Comparison of ENCODE assay signal across 8 mouse cellular contexts in genomic region chr2:25581294-25581864, GRCm38 (mm10). TPM values are rescaled to one million over a fixed set of nuclear protein-coding genes. Genes with fewer than 3 reads are reported as not detected.
DNase-seq lines count a peak whose midpoint lies in the region; ATAC-seq and TF ChIP-seq lines count a peak whose summit lies in the region.

Ajm1 (minus strand) TSS chr2:25581757.

- peak within 1 kb of the TSS; percentile 35 for H3K4me3 ChIP-seq in embryonic facial prominence, embryonic 14.5 days (ENCODE audit: low read depth, low read length)
- peak within 1 kb of the TSS; percentile 39 for H3K4me3 ChIP-seq in heart, postnatal 0 days (ENCODE audit: low read depth, low read length)
- H3K4me3 ChIP-seq in layer of hippocampus, adult 2 months: peak within 1 kb of the TSS; percentile 63
- peak within 1 kb of the TSS; percentile 48 for H3K4me3 ChIP-seq in neural tube, embryonic 13.5 days

- peaks cover 17% of the 10 kb centered on the region; the same call in 1 of the 2 replicates for H3K4me1 ChIP-seq in embryonic facial prominence, embryonic 14.5 days (ENCODE audit: control insufficient read depth, insufficient read depth, low read length)
- H3K4me1 ChIP-seq in heart, postnatal 0 days (ENCODE audit: control insufficient read depth, insufficient read depth): peaks cover 32% of the 10 kb centered on the region; the same call in 1 of the 2 replicates
- peaks cover 70% of the 10 kb centered on the region for H3K4me1 ChIP-seq in neural tube, embryonic 13.5 days (replicated peaks)

- 0 out of 2 replicates have a peak within 1 kb of the TSS, but pooled peaks have one; percentile 2 for H3K9ac ChIP-seq in embryonic facial prominence, embryonic 14.5 days (ENCODE audit: low read depth, low read length)
- H3K9ac ChIP-seq in heart, postnatal 0 days (replicated peaks; ENCODE audit: low read depth, low read length): no peak within 1 kb of the TSS
- peak within 1 kb of the TSS; percentile 66 for H3K9ac ChIP-seq in neural tube, embryonic 13.5 days

- H3K4me2 ChIP-seq in embryonic facial prominence, embryonic 14.5 days (ENCODE audit: low read depth, low read length): peak within 1 kb of the TSS; percentile 64
- H3K4me2 ChIP-seq in heart, postnatal 0 days (ENCODE audit: low read depth, low read length): peak within 1 kb of the TSS; percentile 66
- peak within 1 kb of the TSS; percentile 72 for H3K4me2 ChIP-seq in neural tube, embryonic 13.5 days

- TF ChIP-seq CTCF in heart, postnatal 0 days (IDR thresholded peaks at IDR 0.05; ENCODE audit: low read depth): peak; percentile 91
- peak; percentile 99 for TF ChIP-seq CTCF in layer of hippocampus, adult 2 months (conservative IDR thresholded peaks at IDR 0.05)

- ATAC-seq in CD4-positive, CD25-positive, alpha-beta regulatory T cell, adult 4 months: peak; percentile 82
- peak; percentile 85 for ATAC-seq in embryonic facial prominence, embryonic 14.5 days (ENCODE audit: low read depth)
- ATAC-seq in heart, postnatal 0 days (ENCODE audit: insufficient read depth, low read depth): peak; percentile 75
- ATAC-seq in neural tube, embryonic 13.5 days (ENCODE audit: low read depth): peak; percentile 77

- H3K27ac ChIP-seq in embryonic facial prominence, embryonic 14.5 days (replicated peaks; ENCODE audit: low read depth, low read length): no peak within 1 kb of the TSS
- no peak within 1 kb of the TSS for H3K27ac ChIP-seq in heart, postnatal 0 days (ENCODE audit: low read depth)
- peak within 1 kb of the TSS; percentile 97 for H3K27ac ChIP-seq in layer of hippocampus, adult 2 months
- peak within 1 kb of the TSS; percentile 83 for H3K27ac ChIP-seq in neural tube, embryonic 13.5 days (replicated peaks)

- WGBS in embryonic facial prominence, embryonic 14.5 days: 8% methylated on average over 19 of the region's 19 CpGs
- WGBS in heart, postnatal 0 days: 5% methylated on average over 19 of the region's 19 CpGs
- 7% methylated on average over 19 of the region's 19 CpGs for WGBS in neural tube, embryonic 13.5 days

- TF ChIP-seq EP300 in heart, postnatal 0 days (IDR thresholded peaks at IDR 0.05; ENCODE audit: low read depth): no peak

- H3K27me3 ChIP-seq in embryonic facial prominence, embryonic 14.5 days (replicated peaks; ENCODE audit: control insufficient read depth, insufficient read depth, low read length): peaks cover 47% of the 10 kb centered on the region
- H3K27me3 ChIP-seq in heart, postnatal 0 days (ENCODE audit: control insufficient read depth, insufficient read depth, low read length): peaks cover 50% of the 10 kb centered on the region
- peaks cover 47% of the 10 kb centered on the region for H3K27me3 ChIP-seq in neural tube, embryonic 13.5 days

- H3K9me3 ChIP-seq in embryonic facial prominence, embryonic 14.5 days (ENCODE audit: control insufficient read depth, low read length): no peaks in the 10 kb centered on the region
- H3K9me3 ChIP-seq in heart, postnatal 0 days (replicated peaks; ENCODE audit: control insufficient read depth, low read length): no peaks in the 10 kb centered on the region
- no peaks in the 10 kb centered on the region for H3K9me3 ChIP-seq in neural tube, embryonic 13.5 days

- peak; percentile 77 for DNase-seq in adrenal gland, postnatal 14 days
- DNase-seq in embryonic facial prominence, embryonic 14.5 days (ENCODE audit: low spot score): peak; percentile 67
- DNase-seq in heart, postnatal 0 days (ENCODE audit: low spot score): peak; percentile 77
- peak; percentile 83 to 84 for DNase-seq in layer of hippocampus, adult 2 months (ENCODE audit: low spot score in 2 of 2)
- peak; percentile 56 to 57 for DNase-seq in lung, adult 18-20 months
- peak; percentile 72 for DNase-seq in thymus, postnatal 14 days

- H3K36me3 ChIP-seq in embryonic facial prominence, embryonic 14.5 days (ENCODE audit: control insufficient read depth, insufficient read depth, low read length): peaks cover 35% of the 10 kb centered on the region
- H3K36me3 ChIP-seq in heart, postnatal 0 days (replicated peaks; ENCODE audit: control insufficient read depth, insufficient read depth, low read length): peaks cover 24% of the 10 kb centered on the region
- peaks cover 37% of the 10 kb centered on the region for H3K36me3 ChIP-seq in neural tube, embryonic 13.5 days

RNA-seq across cellular contexts. Expression of gene Ajm1, which starts in this region (rescaled TPM):
- polyA plus RNA-seq in CD4-positive, CD25-positive, alpha-beta regulatory T cell, adult 4 months (2017; shearing (Covaris generic)): not detected
- total RNA-seq in adrenal gland, postnatal 14 days (2021): 2.1 and 3.0 TPM in 2 replicates
- 0.40 and 1.4 TPM in 2 replicates for polyA plus RNA-seq in embryonic facial prominence, embryonic 14.5 days (2014; fragmentation: Nextera tagmentation; extraction: Ambion mirVana)
- total RNA-seq in heart, postnatal 0 days (2014; rRNA removed; ENCODE audit: low replicate concordance): not detected in 2 replicates
- polyA plus RNA-seq in heart, postnatal 0 days (2015; fragmentation: Nextera tagmentation; extraction: Ambion mirVana): not detected in 2 replicates
- 100 to 1,000 TPM; 106 to 120 TPM for total RNA-seq in layer of hippocampus, adult 2 months (2021)
- polyA plus RNA-seq in neural tube, embryonic 13.5 days (2015; fragmentation: Nextera tagmentation; extraction: Ambion mirVana): 7.1 and 8.4 TPM in 2 replicates

Comparison
In these comparisons a context has a peak if more than half of its experiments do, and no peak if none do; other contexts are left out.
1. RNA of gene Ajm1 (total RNA-seq): 106 to 120 TPM in layer of hippocampus, adult 2 months; 2.1 to 3.0 TPM in adrenal gland, postnatal 14 days and not detected in heart, postnatal 0 days; every median in the first group is over 10 times any median in the second.
2. Peak in ATAC-seq in CD4-positive, CD25-positive, alpha-beta regulatory T cell, adult 4 months; RNA of the gene not detected or under 1 TPM.
3. Peak in DNase-seq, ATAC-seq, H3K4me3 ChIP-seq and H3K4me2 ChIP-seq in heart, postnatal 0 days; RNA of the gene not detected or under 1 TPM.
4. H3K27ac ChIP-seq: peak in layer of hippocampus, adult 2 months (single experiment) and neural tube, embryonic 13.5 days (single experiment); none in embryonic facial prominence, embryonic 14.5 days (single experiment) and heart, postnatal 0 days (single experiment).
5. Peak in every context shown above with its lines, with median percentiles within 50 percentile points of each other: ATAC-seq, DNase-seq, H3K4me2 ChIP-seq and H3K4me3 ChIP-seq.